Mouse (Mus musculus) 416B (cell line): ENCODE results near the gene Ankib1.
"Not testable (repeated sequence)": the region's sequence is repeated elsewhere in the genome, so short reads cannot be mapped to it uniquely, and the experiment has no call there.

Experiments used
- DNase-seq: peaks from one replicate; pipeline ENCODE4 v3.0.0; 2011; ENCODE audit warnings: low read depth

Gene Ankib1

DNA sequence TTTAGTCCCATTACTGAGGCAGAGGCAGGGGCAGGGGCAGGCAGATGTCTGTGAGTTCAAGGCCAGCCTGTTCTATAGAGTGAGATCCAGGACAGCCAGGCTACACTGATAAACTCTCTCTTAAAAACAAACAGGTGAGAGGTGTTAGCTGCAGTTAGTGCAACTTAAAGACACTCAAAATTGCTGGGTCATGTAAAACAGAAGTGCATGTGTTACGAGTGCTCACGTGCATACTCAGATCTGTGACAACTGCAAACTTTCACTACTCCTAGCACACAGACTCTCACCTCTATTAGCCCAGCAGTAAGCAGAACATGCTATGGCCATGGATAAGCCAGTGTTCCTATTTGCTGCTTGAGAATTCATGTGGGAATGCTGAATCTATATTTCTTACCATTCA is 79.3 kb downstream of the Ankib1 start:
- no peak for DNase-seq

DNA sequence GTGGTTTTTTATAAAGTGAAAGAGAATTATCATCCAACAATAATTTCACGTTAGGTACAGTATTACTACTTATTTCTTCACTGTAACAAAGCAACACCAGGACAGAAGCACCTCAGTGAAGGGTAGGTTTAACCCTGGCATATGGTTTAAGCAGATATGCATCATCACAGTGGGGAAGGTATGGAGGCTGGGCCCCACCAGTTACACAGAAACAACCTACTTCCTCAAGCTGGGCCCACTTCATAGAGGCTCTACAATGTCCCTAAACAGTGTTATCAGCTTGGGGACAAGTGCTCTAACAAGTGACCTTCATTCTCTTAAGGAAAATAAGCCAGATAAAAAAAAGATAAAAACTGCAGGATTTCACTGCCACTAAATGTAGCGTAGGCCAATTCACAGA is 79.9 kb downstream of the Ankib1 start:
- peak; percentile 15 for DNase-seq

- peak; percentile 13 for DNase-seq
Measured at GRCm38 (mm10) chr5:3719371-3719770, 83.4 kb downstream of the Ankib1 start.

DNA sequence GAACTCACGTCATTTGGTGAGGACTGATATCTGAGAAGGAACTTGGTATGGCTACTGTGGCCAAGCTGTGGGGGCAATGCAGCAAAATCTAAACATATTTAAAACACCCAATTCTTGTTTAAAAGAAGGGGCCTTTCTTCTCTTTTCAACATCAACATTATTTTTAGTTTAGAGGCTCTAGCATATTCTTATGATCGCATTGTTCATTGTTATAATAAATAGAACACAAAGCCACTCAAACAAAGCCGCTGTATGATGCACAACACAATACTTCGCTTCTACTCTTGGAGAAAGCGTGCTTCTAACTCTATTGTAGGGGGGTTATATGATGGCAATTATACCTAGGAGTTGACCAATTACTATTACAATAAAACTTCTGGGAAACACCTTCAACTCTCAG is 86.9 kb downstream of the Ankib1 start:
- no peak for DNase-seq

DNA sequence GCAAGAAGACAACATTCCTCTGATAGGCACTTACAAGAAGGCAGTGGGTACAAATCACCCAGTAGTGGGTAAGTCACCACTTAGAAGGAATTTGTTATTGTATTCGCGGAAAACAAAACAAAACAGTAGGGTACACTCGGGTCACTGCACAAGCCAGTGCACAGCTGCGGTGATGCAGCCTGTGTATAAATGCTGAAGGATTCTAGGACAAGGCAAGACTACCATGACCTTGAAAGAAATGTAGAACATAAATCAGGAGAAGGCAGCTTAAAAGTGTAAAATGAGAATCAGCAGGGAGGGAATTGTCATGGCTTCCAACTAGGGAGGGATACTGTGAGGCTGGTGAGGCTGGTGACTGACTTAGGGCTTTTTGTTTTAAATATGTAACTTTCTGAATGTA is 100.5 kb downstream of the Ankib1 start:
- DNase-seq = no peak

GRCm38 (mm10) chr5:3700025-3700424 is 102.7 kb downstream of the Ankib1 start:
- no peak for DNase-seq

- DNase-seq = no peak
Measured at GRCm38 (mm10) chr5:3696031-3696430, 106.7 kb downstream of the Ankib1 start.

DNA sequence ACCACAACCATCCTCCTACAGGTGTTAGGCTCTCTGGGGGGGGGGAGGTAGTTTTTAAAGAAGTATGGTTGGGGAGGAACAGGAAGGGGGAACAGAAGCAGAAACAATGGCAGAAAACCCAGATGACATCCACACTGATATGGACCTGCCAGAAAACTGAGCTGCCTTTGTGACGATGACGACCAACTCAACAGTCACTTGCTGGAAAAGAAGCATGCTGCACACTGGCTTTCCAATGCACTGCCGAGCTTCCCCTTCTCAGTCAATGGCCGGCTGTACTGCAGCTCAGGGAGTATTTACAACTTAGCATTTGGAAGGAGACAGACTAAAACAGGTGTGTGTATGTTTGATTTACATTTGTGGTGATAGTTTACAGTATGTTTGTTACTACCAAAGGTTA is 107.5 kb downstream of the Ankib1 start:
- no peak for DNase-seq

DNA sequence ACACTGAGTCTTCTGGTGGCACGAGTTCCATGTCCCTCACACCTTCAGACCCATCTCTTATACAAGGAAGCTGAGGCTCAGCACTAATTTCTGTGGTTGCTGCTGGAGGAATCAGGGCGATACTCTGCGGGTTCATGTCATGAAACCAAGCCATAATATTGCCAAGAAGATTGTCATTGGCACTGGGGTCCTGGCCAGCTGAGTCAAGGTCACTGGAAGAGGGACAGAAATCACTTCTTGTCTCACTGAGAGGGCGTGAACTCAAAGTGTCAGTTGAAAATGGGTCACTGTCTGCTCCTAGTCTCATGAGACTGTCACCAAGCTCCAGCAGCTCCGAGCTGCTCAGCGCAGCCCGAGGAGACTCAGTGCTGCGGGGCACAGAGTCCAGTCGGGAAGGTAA is 109.8 kb downstream of the Ankib1 start:
- DNase-seq = no peak

DNA sequence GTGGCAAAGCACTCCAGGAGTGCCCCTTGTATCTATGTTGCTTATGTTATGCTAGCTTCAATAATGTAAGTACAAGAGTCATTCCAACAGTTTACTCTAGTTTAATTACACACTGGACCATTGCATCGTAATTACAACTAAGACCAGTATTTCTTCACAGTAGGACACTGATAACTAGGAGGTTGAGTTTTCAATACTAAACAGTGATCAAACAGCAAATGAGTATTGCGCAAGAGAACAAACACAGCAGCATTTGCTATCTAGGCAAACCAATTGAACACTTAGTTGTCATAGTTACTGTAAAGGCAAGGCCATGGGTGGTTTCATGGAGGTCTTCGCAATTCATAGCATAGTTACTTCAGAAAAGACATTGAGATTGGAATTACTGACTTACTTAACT is 111.4 kb downstream of the Ankib1 start:
- DNase-seq = no peak

DNA sequence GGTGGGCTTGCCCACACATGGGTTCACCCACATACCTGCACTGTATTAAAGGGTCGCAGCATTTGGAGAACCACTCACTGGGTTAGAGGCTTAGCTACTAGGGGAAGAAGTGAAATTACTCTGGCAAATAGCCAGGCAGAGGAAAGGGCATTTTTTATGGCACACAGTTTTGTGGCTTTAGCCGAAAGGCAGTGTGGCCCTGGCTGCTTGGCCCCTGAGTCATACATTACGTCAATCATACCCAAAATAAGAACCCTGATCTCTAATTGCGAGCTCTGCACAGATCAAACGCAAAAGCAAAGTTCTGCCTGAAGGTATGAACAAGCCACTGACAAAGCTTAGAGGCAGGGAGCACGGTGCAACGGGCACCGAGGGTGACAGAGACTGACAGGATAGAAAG is 114.4 kb downstream of the Ankib1 start:
- DNase-seq = peak; percentile 90

DNA sequence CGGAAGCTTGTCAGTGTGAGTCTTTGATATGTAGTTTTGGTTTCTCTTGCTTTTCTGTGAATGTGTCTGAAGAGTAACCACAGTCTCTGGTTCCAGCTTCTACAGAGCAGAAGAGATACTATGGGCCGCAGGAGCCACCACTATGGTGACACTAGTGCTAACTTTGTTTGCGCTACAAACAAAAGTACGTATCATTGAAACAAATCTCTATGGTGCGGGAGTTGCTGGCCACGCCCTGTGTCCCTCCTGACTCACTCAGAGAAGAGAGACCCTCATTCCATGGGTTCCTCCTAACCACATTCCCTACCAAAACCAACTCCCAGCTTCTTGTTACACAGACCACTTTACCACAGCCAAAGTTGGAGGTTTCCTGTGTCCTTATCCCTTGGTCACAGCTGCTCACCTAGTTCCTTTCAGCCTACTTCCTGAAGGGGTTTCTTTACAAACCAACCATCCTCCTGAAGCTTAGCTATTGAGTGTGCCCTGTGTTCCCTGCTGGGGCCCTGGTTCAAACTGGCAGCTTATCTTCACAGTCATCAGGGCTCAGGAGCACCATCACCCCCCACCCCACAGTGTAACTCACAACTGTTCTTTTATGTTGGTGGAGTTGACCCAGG is 132.7 kb downstream of the Ankib1 start:
- DNase-seq = peak; percentile 99

GRCm38 (mm10) chr5:3666585-3666984 is 136.1 kb downstream of the Ankib1 start:
- no peak for DNase-seq

GRCm38 (mm10) chr5:3665225-3665624 is 137.5 kb downstream of the Ankib1 start:
- DNase-seq = peak; percentile 63

DNA sequence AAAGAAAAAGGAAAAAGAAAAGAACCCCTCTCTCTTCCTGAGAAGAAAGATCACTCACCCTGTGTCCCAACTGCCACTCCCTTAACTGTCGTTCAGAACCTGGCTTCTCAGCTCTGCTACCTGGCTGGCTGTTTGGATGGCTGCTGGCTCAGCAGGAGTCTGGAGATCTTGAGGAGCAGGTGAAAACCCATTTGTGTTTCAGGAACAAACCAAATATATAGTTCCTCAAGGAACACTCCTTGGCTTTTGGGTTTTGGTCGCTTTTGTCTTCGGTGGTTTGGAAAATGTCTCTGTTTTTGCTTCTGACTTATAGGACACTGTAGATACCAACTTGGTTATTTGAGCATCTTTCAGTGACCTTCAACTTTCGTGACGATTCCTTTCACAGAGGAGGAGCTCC is 145.6 kb downstream of the Ankib1 start, which contains the start of gene Gatad1:
Gene Gatad1, minus strand, starts transcription at position 101 of the 400 bp plus-strand sequence.
- no peak for DNase-seq

GRCm38 (mm10) chr5:3653801-3654200 is 148.9 kb downstream of the Ankib1 start:
- DNase-seq = no peak

DNA sequence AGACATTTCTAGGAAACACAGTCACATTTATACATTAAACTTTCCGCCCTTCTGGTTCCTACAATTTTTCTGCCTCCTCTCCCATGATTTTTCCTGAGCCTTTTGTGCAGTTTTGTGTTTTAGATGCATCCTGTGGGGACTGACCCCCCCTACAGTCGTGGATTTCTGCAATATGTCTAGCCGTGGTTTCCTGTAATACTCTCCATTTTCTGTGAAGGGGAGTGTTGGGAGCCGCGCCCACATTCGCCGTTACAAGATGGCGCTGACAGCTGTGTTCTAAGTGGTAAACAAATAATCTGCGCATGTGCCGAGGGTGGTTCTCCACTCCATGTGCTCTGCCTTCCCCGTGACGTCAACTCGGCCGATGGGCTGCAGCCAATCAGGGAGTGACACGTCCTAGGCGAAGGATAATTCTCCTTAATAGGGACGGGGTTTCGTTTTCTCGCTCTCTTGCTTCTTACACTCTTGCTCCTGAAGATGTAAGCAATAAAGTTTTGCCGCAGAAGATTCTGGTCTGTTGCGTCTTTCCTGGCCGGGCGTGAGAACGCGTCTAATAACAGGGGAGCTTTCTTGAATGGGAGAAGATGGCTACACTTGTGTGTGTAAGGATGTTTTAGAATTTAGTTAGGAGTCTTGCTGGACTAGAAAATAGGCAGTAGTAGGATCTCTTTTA is 149.7 kb downstream of the Ankib1 start:
- DNase-seq = not testable (repeated sequence)

GRCm38 (mm10) chr5:3651621-3652020 is 151.1 kb downstream of the Ankib1 start:
- DNase-seq = no peak

- no peak for DNase-seq
Measured at GRCm38 (mm10) chr5:3650881-3651280, 151.8 kb downstream of the Ankib1 start, which contains the start of gene Tmbim7. Tmbim7 (plus strand) TSS chr5:3651181.

GRCm38 (mm10) chr5:3648849-3649210 is 153.9 kb downstream of the Ankib1 start:
- DNase-seq = no peak

DNA sequence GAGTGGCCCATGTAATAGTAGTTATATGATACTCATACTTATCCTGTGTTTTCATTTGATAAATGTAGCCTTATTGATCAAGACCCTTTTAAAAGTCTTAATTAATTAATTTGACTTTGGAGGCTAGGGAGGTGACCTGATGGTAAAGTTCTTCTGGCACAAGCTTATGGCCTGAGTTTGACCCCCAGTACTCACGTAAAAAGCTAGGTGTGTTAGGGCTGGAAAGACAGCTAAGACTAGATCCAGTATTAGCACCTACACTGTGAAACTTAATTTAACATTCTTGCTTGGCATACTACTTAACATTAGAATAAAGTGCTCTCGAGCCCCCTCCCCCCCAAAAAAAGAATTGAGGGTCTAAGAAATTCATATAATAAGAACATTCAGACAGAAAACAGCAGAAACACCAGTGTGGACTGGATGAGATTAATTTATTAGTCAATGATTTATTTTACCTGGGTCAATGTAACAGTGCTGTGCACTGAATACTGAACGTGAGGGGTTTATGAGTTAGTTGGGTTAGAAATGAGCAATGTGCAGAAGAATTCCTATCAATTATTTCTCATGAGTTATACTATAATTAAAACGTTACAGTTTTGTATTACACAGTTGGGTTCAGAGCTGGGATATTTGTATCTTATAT is 154.4 kb downstream of the Ankib1 start:
- DNase-seq = no peak

DNA sequence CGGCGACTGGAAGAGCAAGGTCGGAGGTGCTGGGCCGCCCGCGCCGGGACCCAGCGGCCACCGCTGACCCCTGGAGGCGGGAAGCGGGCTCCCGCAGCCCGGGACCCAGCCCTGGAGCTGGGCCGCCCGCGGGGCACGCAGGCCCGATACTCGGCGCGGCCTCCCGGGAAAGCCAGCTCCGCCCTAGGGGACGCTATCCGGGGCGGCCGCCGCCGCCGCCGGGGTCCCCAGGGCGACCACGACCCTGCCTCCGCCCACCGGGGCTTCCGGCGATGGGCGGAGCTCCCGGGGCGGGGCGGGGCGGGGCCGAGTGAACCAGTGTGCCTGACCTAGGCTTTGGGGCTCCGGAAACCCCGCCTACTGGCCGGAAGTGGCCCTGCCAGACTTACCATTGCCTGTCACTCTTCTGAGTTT is 155.0 kb downstream of the Ankib1 start:
- DNase-seq = peak; percentile 94

DNA sequence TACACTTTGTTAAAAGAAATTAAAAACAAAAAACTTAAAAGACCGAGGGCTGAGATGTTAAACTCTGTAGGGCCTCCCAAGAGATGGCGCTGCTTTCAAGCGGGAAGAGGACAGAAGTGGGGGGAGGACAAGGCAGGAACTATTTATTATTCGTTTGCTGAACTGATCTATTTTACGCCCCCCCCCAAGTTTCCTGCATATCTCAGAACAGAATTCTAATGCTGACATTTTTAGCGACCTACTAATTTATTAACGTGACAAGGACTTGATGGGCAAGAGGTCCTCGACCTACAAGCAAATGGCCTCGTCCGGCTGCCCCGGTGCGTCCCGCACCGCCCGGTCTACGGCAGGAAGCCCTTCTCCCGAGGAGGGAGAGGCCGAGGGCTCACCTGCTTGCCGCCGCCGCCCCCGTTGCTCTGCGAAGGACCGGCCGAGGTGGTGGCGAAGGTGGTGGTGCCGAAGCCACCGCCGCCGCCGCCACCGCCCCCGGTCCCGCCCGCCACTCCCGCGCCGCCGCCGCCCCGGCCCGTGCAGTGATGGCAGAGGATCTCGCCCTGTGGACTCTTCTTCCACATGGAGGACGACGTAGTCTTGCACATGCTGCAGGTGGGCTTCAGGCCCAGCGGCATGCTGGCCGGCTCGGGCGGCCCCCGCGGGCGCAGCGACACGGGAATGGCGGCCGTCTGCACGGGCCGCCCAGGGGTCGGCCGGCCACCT is 155.6 kb downstream of the Ankib1 start:
- peak; percentile 85 for DNase-seq
